Mouse (Mus musculus): Measurements from ENCODE around the gene Urm1.
"Not testable (repeated sequence)": the region's sequence is repeated elsewhere in the genome, so short reads cannot be mapped to it uniquely, and the experiment has no call there.

Urm1 gene

DNA sequence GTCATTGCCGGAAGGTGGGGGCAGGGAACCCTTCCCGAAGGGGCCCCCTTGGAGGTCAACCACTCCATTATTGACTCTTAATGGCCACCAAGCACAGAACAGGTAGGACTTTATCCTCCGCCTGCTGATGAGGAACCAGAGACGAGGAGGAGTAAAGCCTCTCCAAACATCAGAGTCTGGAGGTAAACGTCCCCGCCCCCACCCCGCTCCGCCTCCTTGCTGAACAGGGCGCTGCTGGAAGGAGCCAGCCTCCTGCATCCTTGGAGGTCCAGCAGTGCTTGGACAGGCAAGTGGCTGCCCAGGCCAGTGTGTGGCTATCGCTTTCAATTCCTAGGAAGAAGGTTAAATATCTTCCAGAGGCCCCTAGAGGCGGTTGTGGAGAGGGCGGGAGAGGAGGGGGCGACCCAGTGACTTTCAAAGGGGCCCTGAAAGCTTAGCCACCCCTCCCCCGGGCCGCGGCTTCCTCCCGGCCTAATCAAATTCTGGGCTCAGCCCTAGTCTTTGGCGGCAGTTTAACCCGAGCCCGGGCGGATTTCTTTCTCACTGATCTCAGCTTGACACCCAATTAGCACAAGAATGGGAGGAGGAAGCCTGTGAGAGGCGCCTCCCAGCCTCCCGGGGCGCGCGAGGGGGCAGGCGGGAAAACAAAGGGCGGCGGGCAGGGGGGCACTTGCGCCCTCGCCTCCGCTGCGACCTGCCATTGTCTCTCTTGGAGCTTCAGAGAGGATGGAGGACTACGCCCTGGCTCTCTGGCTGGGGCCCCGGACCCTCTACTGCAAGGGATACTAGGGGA is at the start of gene Urm1:
Gene Urm1 (plus strand): TSS at position 51 of the 793 bp plus-strand sequence.
- DNase-seq (ENCODE audit: low spot score in 2 of 2) = peak; percentile 22 to 23

- DNase-seq (ENCODE audit: low spot score in 2 of 2) = no peak
These were observed 49.7 kb upstream of the Urm1 start for GRCm38 (mm10) chr2:29770162-29770561.

DNA sequence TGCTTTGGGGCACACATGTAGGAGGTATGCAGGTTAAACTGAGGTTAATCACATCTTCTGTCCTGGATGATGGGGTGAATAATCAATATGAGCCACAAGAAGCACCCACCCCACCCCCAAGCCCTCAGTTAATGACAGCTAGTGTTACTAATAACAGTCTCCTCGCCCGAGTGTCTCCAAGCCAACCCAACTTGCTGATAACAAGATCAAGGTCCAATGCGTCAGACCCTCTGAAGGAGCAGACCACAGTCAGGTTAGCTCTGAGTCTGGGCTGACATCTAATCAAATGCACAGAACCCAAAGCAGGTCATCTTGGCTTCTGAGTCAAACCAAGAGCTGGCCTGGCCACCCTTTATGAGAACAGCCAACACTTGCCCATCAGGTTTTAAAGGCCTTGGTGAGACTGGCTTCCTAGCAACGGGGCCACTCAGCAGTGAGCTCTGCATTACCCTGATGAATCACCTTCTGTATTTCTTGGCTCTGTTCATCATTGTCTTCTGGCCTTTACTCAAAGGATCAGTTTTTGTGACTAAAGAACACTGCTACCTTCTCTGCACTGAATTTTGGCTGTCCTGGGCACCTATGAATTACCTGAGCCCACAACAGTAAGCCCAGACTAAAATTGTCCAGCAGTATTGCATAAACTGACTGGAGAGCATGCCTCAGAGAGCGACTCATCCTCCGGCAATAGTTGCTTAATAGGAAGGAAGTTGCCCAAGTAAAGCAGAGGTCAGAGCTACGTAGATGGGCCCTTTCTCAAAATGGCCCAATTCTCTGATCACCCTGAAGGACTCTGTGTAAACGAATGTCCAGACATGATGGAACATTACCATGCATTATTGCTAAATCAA is 48.0 kb upstream of the Urm1 start:
- no peak for DNase-seq (ENCODE audit: low spot score in 2 of 2)

DNA sequence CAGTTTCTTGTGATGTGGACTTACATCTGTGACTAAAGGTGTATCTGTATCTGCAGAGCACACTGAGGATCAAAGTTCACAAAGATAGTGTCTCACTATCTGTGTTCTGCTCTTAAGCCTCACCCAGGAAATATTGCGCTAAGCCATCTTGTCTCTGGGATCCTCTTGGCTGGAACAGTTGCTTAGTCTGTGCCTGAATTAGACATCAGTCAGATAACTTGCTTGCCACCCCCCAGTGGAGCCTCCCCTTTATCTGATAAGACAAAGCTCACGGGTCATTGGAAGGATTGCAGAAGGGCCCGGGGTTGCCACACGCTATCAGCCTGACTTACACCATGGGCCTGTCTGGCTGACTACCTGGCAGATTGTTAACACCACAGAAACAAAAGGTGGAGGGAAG is 46.6 kb upstream of the Urm1 start:
- DNase-seq (ENCODE audit: low spot score in 2 of 2) = no peak

GRCm38 (mm10) chr2:29781256-29781655 is 38.6 kb upstream of the Urm1 start:
- not testable (repeated sequence) for DNase-seq (ENCODE audit: low spot score in 2 of 2)

GRCm38 (mm10) chr2:29784290-29784689 is 35.6 kb upstream of the Urm1 start:
- no peak for DNase-seq (ENCODE audit: low spot score in 2 of 2)

GRCm38 (mm10) chr2:29787104-29787917 is 32.6 kb upstream of the Urm1 start, which contains the start of gene Coq4:
Coq4 (plus strand) TSS chr2:29787493.
- peak; percentile 86 to 89 for DNase-seq (ENCODE audit: low spot score in 2 of 2)

GRCm38 (mm10) chr2:29787937-29788681 is 31.8 kb upstream of the Urm1 start, which contains the start of gene Trub2:
Trub2 (minus strand) TSS chr2:29788502.
- DNase-seq (ENCODE audit: low spot score in 2 of 2) = peak; percentile 71 to 81

DNA sequence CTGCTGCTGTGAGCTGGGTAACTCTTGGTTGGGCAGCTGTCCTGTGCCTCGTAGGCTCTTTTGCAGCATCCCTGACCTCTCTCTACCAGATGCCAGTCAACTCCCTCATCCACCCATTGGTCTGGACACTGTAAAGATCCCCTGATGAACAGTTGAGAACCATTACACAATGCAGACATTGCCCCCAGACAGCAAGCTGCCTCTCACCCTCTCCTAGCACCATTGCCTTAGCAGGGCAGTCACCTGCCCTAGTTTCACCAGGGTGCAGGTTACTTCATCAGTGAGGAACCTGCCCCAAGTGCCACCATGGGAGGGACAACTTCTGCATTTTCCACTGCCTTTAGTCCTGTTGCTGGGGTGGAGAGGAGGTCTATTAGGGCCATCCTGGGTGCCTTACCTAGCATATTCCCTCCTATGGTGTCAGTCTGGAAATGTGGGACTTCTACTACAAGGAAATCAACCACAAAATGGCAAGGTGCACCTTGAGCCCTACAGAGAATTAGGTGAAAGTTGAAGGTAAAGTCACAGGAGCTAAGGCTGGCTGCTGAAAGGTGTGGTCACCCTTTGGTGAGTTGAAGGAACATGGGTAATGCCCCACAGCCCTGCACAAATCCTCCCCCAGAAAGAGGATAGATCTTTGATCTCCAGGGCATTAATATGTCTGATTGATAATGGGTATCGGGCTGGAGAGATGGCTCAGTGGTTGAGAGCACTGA is 26.9 kb upstream of the Urm1 start:
- DNase-seq (ENCODE audit: low spot score in 2 of 2) = no peak

GRCm38 (mm10) chr2:29802075-29802826 is 17.6 kb upstream of the Urm1 start, which contains the start of gene Slc27a4:
Slc27a4 (plus strand) TSS chr2:29802634.
- peak; percentile 88 to 90 for DNase-seq (ENCODE audit: low spot score in 2 of 2)

GRCm38 (mm10) chr2:29802827-29803201 is 17.1 kb upstream of the Urm1 start:
- DNase-seq (ENCODE audit: low spot score in 2 of 2) = no peak

DNA sequence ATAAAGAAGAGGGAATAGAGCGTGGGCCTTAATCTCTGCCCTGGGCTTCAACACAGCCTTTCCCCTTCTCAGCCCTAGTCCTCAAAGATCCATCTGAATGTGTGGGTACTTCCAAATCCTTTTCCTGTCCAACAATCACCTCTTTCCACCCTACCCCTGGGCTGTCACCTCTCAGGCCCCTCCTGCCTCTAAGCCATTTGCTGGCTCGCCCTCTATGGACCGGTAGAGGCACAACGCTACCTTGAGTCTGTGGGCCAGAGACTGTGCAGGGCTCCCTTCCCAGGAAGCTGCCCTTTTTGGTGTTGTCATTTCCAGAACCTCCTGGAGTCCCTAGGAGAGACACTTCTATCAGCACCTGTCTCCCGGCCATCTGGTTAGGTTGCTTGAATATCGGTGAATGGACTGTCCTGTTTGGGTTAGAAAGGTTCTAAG is 16.5 kb upstream of the Urm1 start:
- DNase-seq (ENCODE audit: low spot score in 2 of 2) = peak in 1 of 2 experiments; percentile 18

- no peak for DNase-seq (ENCODE audit: low spot score in 2 of 2)
These were observed 4.0 kb upstream of the Urm1 start for GRCm38 (mm10) chr2:29815678-29816371.

DNA sequence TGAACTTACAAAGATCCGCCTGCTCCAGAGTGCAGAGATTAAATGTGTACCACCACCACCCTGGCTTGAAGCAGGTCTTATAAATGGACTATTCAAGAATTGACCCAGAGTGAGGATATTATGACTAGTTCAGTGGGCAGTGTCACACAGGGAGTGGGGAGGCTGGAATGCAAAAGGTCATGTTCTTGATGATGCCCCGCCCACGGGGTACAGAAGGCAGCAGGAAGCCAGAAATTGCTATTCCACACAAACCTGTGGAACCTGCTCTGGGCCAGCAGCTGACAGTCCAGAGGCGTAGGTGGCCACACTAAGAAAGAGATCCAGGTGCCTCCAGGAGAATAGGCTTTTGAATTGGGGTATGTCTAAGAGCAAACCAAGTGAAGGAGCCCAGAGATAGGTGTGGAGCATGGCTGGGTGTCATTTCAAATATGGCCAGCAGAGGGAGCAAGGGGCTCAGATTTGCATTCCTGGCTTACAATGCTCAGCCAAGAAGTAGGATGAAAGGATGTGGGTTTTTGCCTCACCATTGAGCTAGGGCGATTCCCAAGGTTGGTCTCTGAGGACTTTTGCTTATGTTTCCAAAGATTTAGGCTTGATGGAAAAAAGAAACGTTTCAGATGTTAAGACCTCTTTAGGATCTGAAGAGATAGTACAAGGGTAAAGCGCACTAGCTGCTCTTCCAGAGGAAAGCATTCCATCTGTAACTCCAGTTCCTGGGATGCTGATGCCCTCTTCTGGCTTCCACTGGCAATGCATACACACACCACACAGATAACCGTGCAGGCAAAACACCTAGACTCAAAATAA is 2.2 kb upstream of the Urm1 start:
- peak; percentile 62 to 74 for DNase-seq (ENCODE audit: low spot score in 2 of 2)

GRCm38 (mm10) chr2:29819363-29819762 is 512 bp upstream of the Urm1 start:
- no peak for DNase-seq (ENCODE audit: low spot score in 2 of 2)

- DNase-seq (ENCODE audit: low spot score in 2 of 2) = no peak
These were observed 6.5 kb downstream of the Urm1 start for GRCm38 (mm10) chr2:29826318-29826925.

- DNase-seq (ENCODE audit: low spot score in 2 of 2) = peak; percentile 95 to 97
These were observed 7.2 kb downstream of the Urm1 start for GRCm38 (mm10) chr2:29826926-29827708.
